Mouse (Mus musculus): ENCODE measurements around the gene Igfbp7. TPM values are rescaled to one million over a fixed set of nuclear protein-coding genes. Genes with fewer than 3 reads are reported as not detected.

Igfbp7 gene
- polyA plus RNA-seq, 1 experiment from 2014 or later, result 107 TPM

DNA sequence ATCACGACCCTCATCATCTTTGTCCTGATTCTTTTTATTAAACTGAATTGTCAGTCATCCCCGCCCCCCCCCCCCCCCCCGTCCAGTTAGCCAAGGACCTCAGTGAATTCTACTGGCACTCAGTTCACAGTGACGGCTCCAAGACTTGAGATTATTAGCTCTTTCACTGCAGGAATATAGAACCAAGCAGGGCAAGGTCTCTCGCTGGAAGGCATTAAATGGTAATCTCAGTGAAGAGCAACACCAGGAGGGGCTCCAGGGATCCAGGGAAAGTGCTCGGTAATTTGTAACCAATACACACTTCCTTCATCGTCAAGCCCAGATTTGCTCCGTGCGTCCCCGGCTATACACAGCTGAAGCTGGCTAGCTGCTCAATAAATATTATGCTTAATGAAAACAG, 2.9 kb downstream of the Igfbp7 start:
- Histone ChIP-seq H3K36me3 (no peaks in the 10 kb centered on the region), H3K9ac (no peak overlapping the region), H3K4me2 (replicated peaks) (no peak overlapping the region), H3K27ac (replicated peaks) (no peak overlapping the region), H3K27me3 (no peaks in the 10 kb centered on the region), H3K4me3 (replicated peaks) (no peak overlapping the region), H3K9me3 (replicated peaks) (no peaks in the 10 kb centered on the region), H3K4me1 (peaks cover 17% of the 10 kb centered on the region)
- WGBS, result 60% methylated on average over 10 of the region's 10 CpGs
- ATAC-seq (ENCODE audit: insufficient number of reproducible peaks, low FRiP score, low TSS enrichment, low read depth), result no peak

DNA sequence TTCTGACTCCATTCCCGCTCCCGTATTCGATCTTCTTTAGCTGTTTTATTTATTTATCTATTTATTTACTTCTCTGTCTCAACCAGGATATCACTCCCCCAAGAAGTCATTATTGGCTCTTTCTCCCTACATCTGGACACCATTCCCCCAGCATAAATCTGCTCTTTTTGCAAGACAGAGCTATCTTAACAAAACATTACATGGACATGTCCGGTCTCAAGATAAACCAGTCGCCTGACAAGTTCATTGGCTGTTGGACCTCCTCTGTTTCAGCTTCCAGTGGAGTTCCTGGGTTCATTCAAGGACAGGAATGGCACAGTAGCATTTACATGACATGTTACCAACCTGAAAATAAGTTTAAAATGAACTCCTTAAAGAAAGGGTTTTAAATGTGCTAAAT, 4.9 kb downstream of the Igfbp7 start:
- H3K4me1 ChIP-seq, result peaks cover 20% of the 10 kb centered on the region
- ATAC-seq (ENCODE audit: insufficient number of reproducible peaks, low FRiP score, low TSS enrichment, low read depth), result no peak
- H3K27ac ChIP-seq (replicated peaks), result no peak overlapping the region
- H3K27me3 ChIP-seq, result no peaks in the 10 kb centered on the region
- H3K36me3 ChIP-seq, result no peaks in the 10 kb centered on the region
- H3K9me3 ChIP-seq (replicated peaks), result no peaks in the 10 kb centered on the region
- no peak overlapping the region for H3K4me2 ChIP-seq (replicated peaks)
- H3K9ac ChIP-seq, result no peak overlapping the region
- WGBS, result 77% methylated on average over 5 of the region's 5 CpGs
- no peak overlapping the region for H3K4me3 ChIP-seq (replicated peaks)

DNA sequence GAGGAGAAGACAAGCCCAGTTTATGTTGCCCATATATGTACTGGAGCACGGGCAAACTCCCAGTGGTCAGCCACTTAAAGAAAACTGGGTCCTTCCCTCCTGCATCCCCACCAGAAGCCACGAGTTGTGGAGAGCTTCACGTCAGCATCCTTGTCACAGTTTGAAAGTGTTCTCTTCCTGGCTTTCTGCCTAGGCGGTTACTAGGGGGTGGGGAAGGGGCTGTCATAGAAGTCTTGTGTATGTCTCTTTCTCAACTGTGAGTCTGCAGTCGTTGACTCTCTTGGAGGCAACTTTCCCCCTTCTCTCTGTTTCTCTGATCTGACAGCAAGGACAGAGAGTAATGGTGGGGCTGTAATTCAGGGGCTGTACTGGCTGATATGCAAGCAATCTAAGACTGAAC, 5.7 kb downstream of the Igfbp7 start:
- Histone ChIP-seq H3K4me3 (replicated peaks) (no peak overlapping the region), H3K9ac (no peak overlapping the region), H3K4me2 (replicated peaks) (no peak overlapping the region), H3K27ac (replicated peaks) (no peak overlapping the region), H3K9me3 (replicated peaks) (no peaks in the 10 kb centered on the region), H3K4me1 (peaks cover 20% of the 10 kb centered on the region), H3K36me3 (no peaks in the 10 kb centered on the region), H3K27me3 (no peaks in the 10 kb centered on the region)
- no peak for ATAC-seq (ENCODE audit: insufficient number of reproducible peaks, low FRiP score, low TSS enrichment, low read depth)
- 58% methylated on average over 5 of the region's 5 CpGs for WGBS

DNA sequence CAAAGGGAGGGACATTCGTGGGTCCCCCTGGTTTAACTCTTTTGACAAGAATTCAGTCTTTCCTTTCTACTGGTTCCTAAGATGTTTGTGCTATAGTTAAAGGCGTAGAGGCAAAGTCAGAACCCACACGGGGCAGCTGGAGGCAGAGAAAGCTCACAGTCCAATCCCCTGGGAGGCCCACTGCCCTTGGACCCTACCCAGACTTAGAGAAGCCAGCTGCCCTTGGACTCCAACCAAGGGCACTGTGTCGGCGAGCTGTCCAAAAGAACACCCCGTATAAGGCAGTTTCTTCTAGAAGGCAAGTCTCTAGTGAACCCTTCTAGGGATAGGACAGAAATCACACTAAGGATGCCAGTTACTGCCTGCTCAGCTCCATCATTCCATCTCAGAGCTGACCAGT, 7.0 kb downstream of the Igfbp7 start:
- H3K9me3 ChIP-seq (replicated peaks), result no peaks in the 10 kb centered on the region
- H3K36me3 ChIP-seq, result no peaks in the 10 kb centered on the region
- H3K4me2 ChIP-seq (replicated peaks), result no peak overlapping the region
- peaks cover 12% of the 10 kb centered on the region for H3K4me1 ChIP-seq
- no peak overlapping the region for H3K9ac ChIP-seq
- H3K4me3 ChIP-seq (replicated peaks), result no peak overlapping the region
- H3K27ac ChIP-seq (replicated peaks), result no peak overlapping the region
- H3K27me3 ChIP-seq, result no peaks in the 10 kb centered on the region
- 69% methylated on average over 6 of the region's 6 CpGs for whole genome bisulfite sequencing
- no peak for ATAC-seq (ENCODE audit: insufficient number of reproducible peaks, low FRiP score, low TSS enrichment, low read depth)

DNA sequence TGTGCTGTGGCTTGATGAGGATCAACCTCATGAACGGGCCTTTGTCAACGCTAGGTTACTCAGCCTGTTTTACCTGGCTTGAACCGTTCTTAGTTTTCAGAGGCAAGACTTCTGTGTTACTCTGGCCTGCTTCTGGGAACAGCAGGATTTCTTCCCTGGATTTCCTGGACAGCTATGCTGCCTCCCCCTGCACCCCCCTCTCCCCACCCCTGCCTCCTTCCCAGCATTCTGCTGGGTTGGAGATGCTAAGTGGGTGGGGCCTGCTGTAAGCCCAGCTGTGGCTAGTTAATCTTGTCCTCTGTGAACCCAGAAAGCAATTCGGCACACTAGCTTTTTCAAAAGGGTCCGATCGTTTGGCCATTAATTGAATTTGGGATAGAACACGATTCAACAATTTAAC, 7.7 kb downstream of the Igfbp7 start:
- H3K4me3 ChIP-seq (replicated peaks), result no peak overlapping the region
- no peak overlapping the region for H3K9ac ChIP-seq
- no peaks in the 10 kb centered on the region for H3K36me3 ChIP-seq
- no peak overlapping the region for H3K27ac ChIP-seq (replicated peaks)
- no peaks in the 10 kb centered on the region for H3K27me3 ChIP-seq
- WGBS, result 55% methylated on average over 7 of the region's 7 CpGs
- H3K4me2 ChIP-seq (replicated peaks), result no peak overlapping the region
- no peak for ATAC-seq (ENCODE audit: insufficient number of reproducible peaks, low FRiP score, low TSS enrichment, low read depth)
- no peaks in the 10 kb centered on the region for H3K9me3 ChIP-seq (replicated peaks)
- peaks cover 12% of the 10 kb centered on the region for H3K4me1 ChIP-seq

DNA sequence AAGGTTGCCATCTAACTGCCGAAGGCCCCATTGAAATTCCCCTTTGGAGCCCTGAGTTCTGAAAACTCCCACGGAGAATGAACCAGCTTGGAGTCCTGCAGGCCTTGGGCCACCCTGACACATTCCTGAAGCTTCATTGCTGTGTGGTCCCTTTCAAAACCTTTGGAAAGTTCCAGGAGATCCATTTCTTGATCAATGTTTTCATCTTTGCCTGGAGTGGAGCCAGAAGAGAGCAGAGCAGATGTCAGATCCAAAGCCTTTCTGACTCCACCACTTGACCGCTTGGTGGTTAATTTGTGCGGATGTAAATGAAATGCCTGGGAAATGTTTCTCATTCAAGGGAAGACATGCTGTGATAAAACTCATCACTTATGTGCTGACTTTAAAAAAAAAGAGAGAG, 8.8 kb downstream of the Igfbp7 start:
- no peaks in the 10 kb centered on the region for H3K27me3 ChIP-seq
- H3K4me3 ChIP-seq (replicated peaks), result no peak overlapping the region
- H3K36me3 ChIP-seq, result no peaks in the 10 kb centered on the region
- no peak overlapping the region for H3K4me2 ChIP-seq (replicated peaks)
- peaks cover 12% of the 10 kb centered on the region for H3K4me1 ChIP-seq
- H3K27ac ChIP-seq (replicated peaks), result no peak overlapping the region
- ATAC-seq (ENCODE audit: insufficient number of reproducible peaks, low FRiP score, low TSS enrichment, low read depth), result no peak
- no peaks in the 10 kb centered on the region for H3K9me3 ChIP-seq (replicated peaks)
- no peak overlapping the region for H3K9ac ChIP-seq
- 70% methylated on average over 4 of the region's 4 CpGs for WGBS

DNA sequence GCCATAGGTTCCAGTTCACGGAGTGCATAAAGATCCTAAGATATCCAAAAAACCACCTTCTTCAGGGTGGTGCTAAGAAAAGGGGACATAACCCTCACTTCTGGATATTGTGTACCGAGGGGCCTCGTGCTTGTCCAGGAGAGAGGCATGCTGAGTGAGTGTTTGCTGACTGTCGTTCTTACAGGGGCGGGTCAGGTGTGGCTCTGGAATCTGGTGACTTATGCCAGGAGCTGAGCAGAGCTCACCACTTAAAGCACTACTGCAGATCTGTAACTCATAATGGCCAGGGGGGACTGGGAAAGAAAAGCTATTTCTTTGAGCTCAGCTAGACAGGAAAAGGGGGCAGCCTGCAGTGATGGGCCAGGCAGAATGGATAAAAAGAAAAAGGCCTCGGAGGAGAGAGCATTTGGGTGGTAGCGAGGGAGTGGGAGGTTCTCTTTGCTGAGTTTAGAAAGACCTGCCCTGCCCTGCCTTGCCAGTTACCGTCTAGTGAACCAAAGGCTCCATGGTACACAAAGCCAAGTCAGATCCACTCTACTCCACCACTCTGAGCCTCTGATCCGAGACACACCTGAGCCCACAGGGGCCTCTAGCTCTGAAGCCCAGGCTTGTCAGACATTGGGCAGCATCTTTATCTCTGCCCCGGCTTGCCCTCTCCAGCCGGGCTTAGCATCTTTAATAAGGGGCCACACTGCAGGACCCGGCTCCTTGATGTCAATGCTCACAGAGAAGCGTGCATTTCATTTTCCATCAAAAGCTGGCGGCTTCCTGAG, 9.4 kb downstream of the Igfbp7 start:
- Histone ChIP-seq H3K36me3 (no peaks in the 10 kb centered on the region), H3K27me3 (no peaks in the 10 kb centered on the region; the same call in 1 of the 2 replicates), H3K27ac (replicated peaks) (no peak overlapping the region), H3K9ac (no peak overlapping the region), H3K4me3 (replicated peaks) (no peak overlapping the region), H3K4me2 (replicated peaks) (no peak overlapping the region), H3K9me3 (replicated peaks) (no peaks in the 10 kb centered on the region), H3K4me1 (peaks cover 12% of the 10 kb centered on the region)
- ATAC-seq (ENCODE audit: insufficient number of reproducible peaks, low FRiP score, low TSS enrichment, low read depth), result no peak
- WGBS, result 58% methylated on average over 14 of the region's 14 CpGs

DNA sequence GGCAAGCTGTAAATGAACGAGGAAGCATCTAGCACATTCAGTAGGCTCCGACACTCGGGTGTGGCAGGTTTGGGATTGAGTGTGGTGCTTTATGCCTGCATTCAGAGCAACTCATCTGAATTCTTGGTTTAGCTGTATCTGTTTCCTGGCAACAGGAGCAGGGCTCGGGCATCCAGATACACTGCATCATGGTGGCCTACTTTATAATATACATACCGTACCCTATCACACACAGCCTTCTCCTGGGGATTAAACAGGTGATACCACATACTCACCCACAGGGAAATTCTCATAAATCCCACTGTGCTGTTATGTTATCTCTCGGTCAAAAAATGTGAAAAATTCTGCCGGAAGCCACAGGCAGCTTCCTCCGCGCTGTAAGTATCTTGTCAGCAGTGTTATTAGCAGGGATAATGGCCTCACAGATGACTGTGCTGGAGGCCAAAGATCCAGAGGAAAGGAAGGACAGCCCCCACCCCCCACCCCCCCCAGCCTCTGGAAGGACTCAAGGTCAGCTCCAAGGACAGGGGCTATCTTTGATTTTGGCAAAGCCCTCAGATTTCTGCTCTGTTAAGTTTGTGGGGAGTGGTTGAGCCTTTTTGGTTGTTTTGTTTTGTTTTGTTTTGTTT, 13.7 kb downstream of the Igfbp7 start:
- Histone ChIP-seq H3K4me2 (replicated peaks) (no peak overlapping the region), H3K9me3 (replicated peaks) (no peaks in the 10 kb centered on the region), H3K4me1 (no peaks in the 10 kb centered on the region), H3K27ac (replicated peaks) (no peak overlapping the region), H3K36me3 (no peaks in the 10 kb centered on the region), H3K4me3 (replicated peaks) (no peak overlapping the region), H3K27me3 (no peaks in the 10 kb centered on the region; the same call in 1 of the 2 replicates), H3K9ac (no peak overlapping the region)
- no peak for ATAC-seq (ENCODE audit: insufficient number of reproducible peaks, low FRiP score, low TSS enrichment, low read depth)
- 65% methylated on average over 9 of the region's 9 CpGs for WGBS

DNA sequence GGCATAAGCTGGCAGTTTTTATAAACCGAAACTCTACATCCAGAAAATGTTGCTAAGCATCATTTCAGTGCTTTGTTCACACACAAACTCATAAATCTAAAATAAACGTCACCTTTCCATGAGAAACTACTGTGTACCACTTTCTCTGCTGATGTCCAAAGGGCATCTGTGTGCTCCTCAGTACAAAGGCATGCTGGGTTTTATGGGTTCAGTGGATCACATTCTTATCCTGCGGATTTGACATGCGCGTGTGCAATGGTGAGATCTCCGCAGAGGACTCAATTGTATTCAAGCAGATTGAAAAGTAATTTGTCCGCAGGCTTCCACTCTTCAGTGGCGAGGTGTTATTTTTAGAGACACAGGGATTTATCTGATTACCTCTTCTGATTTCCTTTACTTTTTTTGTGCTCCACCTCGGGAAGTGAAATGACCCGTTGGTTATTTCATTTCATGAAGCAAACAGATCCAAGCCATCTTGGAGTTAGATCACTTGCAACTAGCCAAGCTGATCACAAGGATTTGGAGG, 14.7 kb downstream of the Igfbp7 start:
- 86% methylated on average over 10 of the region's 10 CpGs for WGBS
- no peak for ATAC-seq (ENCODE audit: insufficient number of reproducible peaks, low FRiP score, low TSS enrichment, low read depth)

DNA sequence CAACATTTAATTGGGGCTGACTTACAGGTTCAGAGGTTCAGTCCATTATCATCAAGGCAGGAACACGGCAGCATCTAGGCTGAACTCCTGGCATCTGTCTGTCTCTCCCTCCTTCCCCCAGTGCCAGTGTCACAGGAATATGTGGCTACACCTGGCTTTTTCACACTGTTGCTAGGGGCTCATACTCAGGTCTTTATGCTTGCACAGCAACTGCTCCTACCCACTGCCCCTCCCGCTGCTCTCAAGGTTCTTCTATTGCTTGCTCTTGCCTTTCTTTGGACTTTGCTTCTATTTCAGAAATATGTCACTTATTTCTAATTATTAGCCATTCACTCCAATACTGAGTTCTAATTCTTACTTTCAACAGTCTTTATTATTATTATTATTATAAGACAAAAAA, 17.6 kb downstream of the Igfbp7 start:
- H3K9me3 ChIP-seq (replicated peaks), result no peaks in the 10 kb centered on the region
- no peak overlapping the region for H3K4me3 ChIP-seq (replicated peaks)
- H3K27me3 ChIP-seq, result no peaks in the 10 kb centered on the region; the same call in 1 of the 2 replicates
- H3K36me3 ChIP-seq, result no peaks in the 10 kb centered on the region
- no peaks in the 10 kb centered on the region for H3K4me1 ChIP-seq
- no peak overlapping the region for H3K9ac ChIP-seq
- 89% methylated on average over 2 of the region's 2 CpGs for WGBS
- H3K27ac ChIP-seq (replicated peaks), result no peak overlapping the region
- ATAC-seq (ENCODE audit: insufficient number of reproducible peaks, low FRiP score, low TSS enrichment, low read depth), result no peak
- no peak overlapping the region for H3K4me2 ChIP-seq (replicated peaks)

More for the DNA sequence above, 14.7 kb downstream of the Igfbp7 start:
- Histone ChIP-seq H3K9me3 (replicated peaks) (no peaks in the 10 kb centered on the region), H3K4me2 (replicated peaks) (no peak overlapping the region), H3K36me3 (no peaks in the 10 kb centered on the region), H3K9ac (no peak overlapping the region), H3K4me1 (no peaks in the 10 kb centered on the region), H3K4me3 (replicated peaks) (no peak overlapping the region), H3K27me3 (no peaks in the 10 kb centered on the region; the same call in 1 of the 2 replicates), H3K27ac (replicated peaks) (no peak overlapping the region)

DNA sequence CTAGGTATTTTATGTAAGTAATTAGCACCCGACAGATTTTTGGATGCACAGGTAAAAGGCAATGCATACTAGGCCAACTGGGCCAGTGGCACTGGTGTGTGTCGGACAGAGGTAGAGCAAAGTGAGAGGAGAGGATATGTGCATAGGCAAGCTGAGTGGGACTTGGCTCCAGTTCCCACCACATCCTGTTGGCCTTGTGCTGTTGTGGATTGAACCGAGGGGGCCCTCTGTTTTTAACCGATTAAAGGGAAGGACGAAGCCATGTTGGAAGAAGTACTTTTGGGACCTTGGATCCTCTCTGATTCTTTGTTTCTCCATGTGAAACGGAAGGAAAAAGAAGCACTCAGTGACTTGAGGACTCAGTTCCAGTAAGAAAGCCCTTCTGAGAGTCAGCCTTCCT, 19.5 kb downstream of the Igfbp7 start:
- no peak for ATAC-seq (ENCODE audit: insufficient number of reproducible peaks, low FRiP score, low TSS enrichment, low read depth)
- H3K4me2 ChIP-seq (replicated peaks), result no peak overlapping the region
- WGBS, result 80% methylated on average over 6 of the region's 6 CpGs

DNA sequence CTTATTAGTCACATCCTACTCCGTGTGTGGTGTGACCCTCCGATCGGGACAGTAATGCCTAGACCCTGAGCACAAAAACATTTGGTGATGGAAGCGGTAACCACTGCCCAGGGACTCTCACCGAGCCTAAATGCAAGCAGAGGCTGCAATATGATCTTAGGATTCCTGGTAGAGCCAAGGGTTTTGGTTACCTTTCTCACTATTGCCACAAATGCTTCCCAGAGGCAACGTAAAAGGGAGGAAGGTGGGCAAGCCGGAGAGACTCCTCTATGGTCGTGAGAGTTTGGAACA, 20.5 kb downstream of the Igfbp7 start:
- no peak overlapping the region for H3K27ac ChIP-seq (replicated peaks)
- H3K36me3 ChIP-seq, result no peaks in the 10 kb centered on the region
- no peak overlapping the region for H3K9ac ChIP-seq
- no peaks in the 10 kb centered on the region for H3K4me1 ChIP-seq
- H3K4me2 ChIP-seq (replicated peaks), result no peak overlapping the region
- no peaks in the 10 kb centered on the region for H3K9me3 ChIP-seq (replicated peaks)
- no peak overlapping the region for H3K4me3 ChIP-seq (replicated peaks)
- no peak for ATAC-seq (ENCODE audit: insufficient number of reproducible peaks, low FRiP score, low TSS enrichment, low read depth)
- WGBS, result 58% methylated on average over 8 of the region's 8 CpGs
- H3K27me3 ChIP-seq, result no peaks in the 10 kb centered on the region

More for the DNA sequence above, 19.5 kb downstream of the Igfbp7 start:
- H3K4me1 ChIP-seq, result no peaks in the 10 kb centered on the region
- H3K4me3 ChIP-seq (replicated peaks), result no peak overlapping the region
- no peaks in the 10 kb centered on the region for H3K27me3 ChIP-seq
- H3K27ac ChIP-seq (replicated peaks), result no peak overlapping the region
- no peaks in the 10 kb centered on the region for H3K36me3 ChIP-seq
- no peak overlapping the region for H3K9ac ChIP-seq
- H3K9me3 ChIP-seq (replicated peaks), result no peaks in the 10 kb centered on the region

Measured in embryonic facial prominence, embryonic 15.5 days (tissue).